Mouse (Mus musculus) central nervous system, embryonic 18 days (tissue): ENCODE results near the gene Zfhx3. TPM values are rescaled to one million over a fixed set of nuclear protein-coding genes. Genes with fewer than 3 reads are reported as not detected.

ENCODE experiments used
- polyA plus RNA-seq: library from polyadenylated mRNA; depleted of rRNA; stranded (reverse); fragments of >200 nt; gene quantifications from 2 replicates; pipeline ENCODE4 v1.2.3, GENCODE M21; 2012; rRNA removed

Zfhx3 gene
- polyA plus RNA-seq = 6.2 and 7.6 TPM in 2 replicates

GRCm38 (mm10) chr8:107941922-107942694 lies at the start of gene Zfhx3:
Gene Zfhx3 (plus strand): TSS chr8:107942644.

